Mouse (Mus musculus): ENCODE results near the gene Gpc6. TPM values are rescaled to one million over a fixed set of nuclear protein-coding genes. Genes with fewer than 3 reads are reported as not detected.
A peak's percentile ranks its signal among the peaks of the same experiment; 100 is the strongest.

Gene Gpc6
- polyA plus RNA-seq, 1 experiment from 2014 or later, result 42.5 TPM

DNA sequence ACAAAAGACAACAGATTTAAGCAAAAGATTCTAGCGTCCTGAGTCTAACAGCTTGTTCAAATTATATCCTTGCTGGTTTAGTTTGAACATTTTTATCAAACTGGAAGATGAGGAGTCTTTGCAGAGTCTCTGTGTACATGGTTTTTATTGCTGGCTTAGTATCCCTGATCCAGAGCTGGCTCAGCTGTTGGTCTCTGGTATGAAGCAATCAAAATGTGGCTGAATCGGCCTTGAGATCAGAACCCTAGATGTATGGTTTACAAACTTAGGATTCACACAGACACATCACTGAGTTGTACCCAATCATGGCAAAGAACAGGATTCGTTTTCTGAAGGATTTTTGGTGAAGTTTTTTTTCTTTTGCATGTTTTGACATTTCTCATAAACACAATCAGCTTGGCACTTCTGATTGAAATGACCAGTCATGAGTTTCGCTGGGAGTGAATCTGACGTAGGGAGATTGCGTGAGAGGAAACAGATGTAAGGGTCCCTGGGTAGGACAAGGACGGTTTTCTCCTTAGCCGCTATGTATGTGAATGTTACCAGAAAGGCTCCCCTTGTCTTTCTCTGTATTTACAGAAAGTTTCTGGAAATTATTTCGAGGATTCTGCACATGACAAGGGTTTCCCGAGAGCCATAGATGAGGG, 987.6 kb downstream of the Gpc6 start:
- DNase-seq (ENCODE audit: low spot score) (peak; percentile 40), ATAC-seq (ENCODE audit: low read depth) (no peak)
- Histone ChIP-seq H3K36me3 (ENCODE audit: control insufficient read depth, insufficient read depth, low read length) (no peaks in the 10 kb centered on the region), H3K9me3 (ENCODE audit: control insufficient read depth, low read length) (no peaks in the 10 kb centered on the region), H3K27ac (replicated peaks; ENCODE audit: low read depth, low read length) (no peak overlapping the region), H3K4me2 (ENCODE audit: low read depth, low read length) (no peak overlapping the region), H3K9ac (ENCODE audit: low read depth, low read length) (no peak overlapping the region), H3K27me3 (replicated peaks; ENCODE audit: control insufficient read depth, insufficient read depth, low read length) (no peaks in the 10 kb centered on the region), H3K4me1 (ENCODE audit: control insufficient read depth, insufficient read depth, low read length) (peaks cover 10% of the 10 kb centered on the region; the same call in 1 of the 2 replicates), H3K4me3 (ENCODE audit: low read depth, low read length) (no peak overlapping the region)
- WGBS, result 65% methylated on average over 10 of the region's 10 CpGs

- Histone ChIP-seq H3K9me3 (ENCODE audit: control insufficient read depth, low read length) (no peaks in the 10 kb centered on the region), H3K27me3 (replicated peaks; ENCODE audit: control insufficient read depth, insufficient read depth, low read length) (no peaks in the 10 kb centered on the region), H3K4me1 (ENCODE audit: control insufficient read depth, insufficient read depth, low read length) (peaks cover 12% of the 10 kb centered on the region; the same call in 1 of the 2 replicates), H3K9ac (ENCODE audit: low read depth, low read length) (no peak overlapping the region), H3K36me3 (ENCODE audit: control insufficient read depth, insufficient read depth, low read length) (no peaks in the 10 kb centered on the region), H3K4me3 (ENCODE audit: low read depth, low read length) (no peak overlapping the region), H3K27ac (replicated peaks; ENCODE audit: low read depth, low read length) (no peak overlapping the region), H3K4me2 (ENCODE audit: low read depth, low read length) (no peak overlapping the region)
- DNase-seq (ENCODE audit: low spot score) (peak; percentile 61), ATAC-seq (ENCODE audit: low read depth) (peak; percentile 46; the same call in 1 of the 2 replicates)
- WGBS, result 41% methylated on average over 8 of the region's 8 CpGs
These were observed 991.5 kb downstream of the Gpc6 start for GRCm38 (mm10) chr14:117916577-117916976.

- Histone ChIP-seq H3K9me3 (ENCODE audit: control insufficient read depth, low read length) (no peaks in the 10 kb centered on the region), H3K27me3 (replicated peaks; ENCODE audit: control insufficient read depth, insufficient read depth, low read length) (no peaks in the 10 kb centered on the region), H3K4me3 (ENCODE audit: low read depth, low read length) (no peak overlapping the region), H3K36me3 (ENCODE audit: control insufficient read depth, insufficient read depth, low read length) (no peaks in the 10 kb centered on the region), H3K9ac (ENCODE audit: low read depth, low read length) (no peak overlapping the region), H3K4me2 (ENCODE audit: low read depth, low read length) (no peak overlapping the region), H3K4me1 (ENCODE audit: control insufficient read depth, insufficient read depth, low read length) (peaks cover 8% of the 10 kb centered on the region; the same call in 1 of the 2 replicates), H3K27ac (replicated peaks; ENCODE audit: low read depth, low read length) (no peak overlapping the region)
- 92% methylated on average over 10 of the region's 10 CpGs for WGBS
- no peak for DNase-seq (ENCODE audit: low spot score)
- ATAC-seq (ENCODE audit: low read depth), result no peak
These were observed 993.6 kb downstream of the Gpc6 start for GRCm38 (mm10) chr14:117918724-117919123.

DNA sequence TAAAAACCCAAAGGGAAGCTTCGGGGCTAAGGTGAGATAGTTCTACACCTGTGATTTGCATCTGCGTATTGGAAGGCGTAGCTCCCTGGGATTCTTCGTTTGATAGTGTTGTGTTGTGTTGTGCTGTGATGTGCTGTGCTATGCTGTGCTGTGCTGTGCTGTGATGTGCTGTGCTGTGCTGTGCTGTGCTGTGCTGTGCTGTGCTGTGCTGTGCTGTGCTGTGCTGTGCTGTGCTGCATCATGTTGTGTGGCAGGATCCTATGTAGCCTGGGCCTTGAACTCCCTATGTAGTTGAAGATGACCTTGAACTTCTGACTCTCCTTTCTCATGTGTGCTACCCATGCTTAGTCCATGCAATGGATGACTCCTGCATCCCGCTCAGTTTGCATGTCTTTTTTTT, 994.5 kb downstream of the Gpc6 start:
- no peak overlapping the region for H3K9ac ChIP-seq (ENCODE audit: low read depth, low read length)
- ATAC-seq (ENCODE audit: low read depth) (no peak), DNase-seq (ENCODE audit: low spot score) (no peak)
- WGBS, result 94% methylated on average over 5 of the region's 5 CpGs
- H3K4me1 ChIP-seq (ENCODE audit: control insufficient read depth, insufficient read depth, low read length), result peaks cover 6% of the 10 kb centered on the region; the same call in 1 of the 2 replicates
- no peak overlapping the region for H3K4me3 ChIP-seq (ENCODE audit: low read depth, low read length)
- no peak overlapping the region for H3K4me2 ChIP-seq (ENCODE audit: low read depth, low read length)
- H3K27me3 ChIP-seq (replicated peaks; ENCODE audit: control insufficient read depth, insufficient read depth, low read length), result no peaks in the 10 kb centered on the region
- no peaks in the 10 kb centered on the region for H3K36me3 ChIP-seq (ENCODE audit: control insufficient read depth, insufficient read depth, low read length)
- no peaks in the 10 kb centered on the region for H3K9me3 ChIP-seq (ENCODE audit: control insufficient read depth, low read length)
- H3K27ac ChIP-seq (replicated peaks; ENCODE audit: low read depth, low read length), result no peak overlapping the region

DNA sequence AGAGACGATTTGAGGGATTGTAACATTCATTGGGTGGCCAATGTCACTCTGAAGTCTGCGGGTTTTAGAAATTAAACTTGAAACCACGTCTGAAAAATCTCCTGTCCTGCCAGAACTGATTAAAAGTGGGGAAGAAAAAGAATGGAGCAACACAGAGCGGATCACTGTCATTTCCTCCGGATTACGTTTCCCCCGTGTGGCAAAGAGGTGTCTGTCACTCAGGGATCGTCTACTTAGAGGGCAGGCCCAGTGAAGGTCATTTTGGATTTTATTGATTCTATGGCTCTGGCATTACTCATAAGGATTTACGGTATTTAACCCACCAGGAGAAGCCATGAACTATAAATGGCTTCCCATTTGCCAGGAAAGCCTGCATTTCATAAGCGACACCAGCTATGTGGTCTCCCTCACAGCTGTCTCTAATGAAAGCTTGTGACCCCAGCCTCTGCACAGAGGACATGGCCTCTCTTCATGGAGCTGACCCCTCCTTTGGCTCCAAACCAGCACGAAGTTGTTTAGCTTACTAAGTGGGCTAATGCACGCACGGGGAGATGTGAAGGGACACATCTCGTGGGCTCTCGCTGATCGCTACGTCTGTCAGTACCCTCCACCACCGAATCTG, 996.4 kb downstream of the Gpc6 start:
- H3K4me3 ChIP-seq (ENCODE audit: low read depth, low read length), result peak overlapping the region; percentile 2; the same call in 1 of the 2 replicates
- H3K4me1 ChIP-seq (ENCODE audit: control insufficient read depth, insufficient read depth, low read length), result peaks cover 6% of the 10 kb centered on the region; the same call in 1 of the 2 replicates
- peak overlapping the region; percentile 36 for H3K4me2 ChIP-seq (ENCODE audit: low read depth, low read length)
- H3K9ac ChIP-seq (ENCODE audit: low read depth, low read length), result no peak overlapping the region
- no peaks in the 10 kb centered on the region for H3K27me3 ChIP-seq (replicated peaks; ENCODE audit: control insufficient read depth, insufficient read depth, low read length)
- H3K27ac ChIP-seq (replicated peaks; ENCODE audit: low read depth, low read length), result no peak overlapping the region
- H3K9me3 ChIP-seq (ENCODE audit: control insufficient read depth, low read length), result no peaks in the 10 kb centered on the region
- ATAC-seq (ENCODE audit: low read depth) (no peak), DNase-seq (ENCODE audit: low spot score) (no peak)
- 36% methylated on average over 18 of the region's 18 CpGs for WGBS
- H3K36me3 ChIP-seq (ENCODE audit: control insufficient read depth, insufficient read depth, low read length), result no peaks in the 10 kb centered on the region

DNA sequence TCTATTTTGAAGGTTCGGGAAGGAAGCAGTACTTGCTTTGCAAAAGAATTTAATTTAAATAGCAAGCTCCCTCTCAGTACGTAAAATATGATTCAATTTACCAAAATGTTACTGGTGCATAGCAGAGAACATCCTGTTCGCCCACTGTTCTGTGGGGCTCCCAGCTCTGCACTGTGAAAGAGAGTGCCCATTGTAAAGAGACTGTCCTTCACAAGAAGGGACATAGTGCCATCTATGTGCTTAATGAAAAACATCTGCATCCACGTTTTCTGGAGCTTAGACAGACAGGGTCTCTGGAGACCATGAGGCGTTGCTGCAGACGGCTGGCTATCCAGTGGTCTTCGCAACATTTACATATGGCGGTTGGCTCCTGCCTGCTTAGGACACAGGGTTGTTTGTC, 998.6 kb downstream of the Gpc6 start:
- WGBS, result 53% methylated on average over 8 of the region's 8 CpGs
- H3K27ac ChIP-seq (replicated peaks; ENCODE audit: low read depth, low read length), result no peak overlapping the region
- H3K4me1 ChIP-seq (ENCODE audit: control insufficient read depth, insufficient read depth, low read length), result peaks cover 6% of the 10 kb centered on the region; the same call in 1 of the 2 replicates
- H3K9me3 ChIP-seq (ENCODE audit: control insufficient read depth, low read length), result no peaks in the 10 kb centered on the region
- no peak overlapping the region for H3K4me3 ChIP-seq (ENCODE audit: low read depth, low read length)
- no peak overlapping the region for H3K9ac ChIP-seq (ENCODE audit: low read depth, low read length)
- no peaks in the 10 kb centered on the region for H3K36me3 ChIP-seq (ENCODE audit: control insufficient read depth, insufficient read depth, low read length)
- H3K4me2 ChIP-seq (ENCODE audit: low read depth, low read length), result no peak overlapping the region
- no peaks in the 10 kb centered on the region for H3K27me3 ChIP-seq (replicated peaks; ENCODE audit: control insufficient read depth, insufficient read depth, low read length)
- no peak for ATAC-seq (ENCODE audit: low read depth)
- peak; percentile 37 for DNase-seq (ENCODE audit: low spot score)

- H3K4me2 ChIP-seq (ENCODE audit: low read depth, low read length), result peak overlapping the region; percentile 18
- H3K4me3 ChIP-seq (ENCODE audit: low read depth, low read length), result no peak overlapping the region
- ATAC-seq (ENCODE audit: low read depth) (peak; percentile 80), DNase-seq (ENCODE audit: low spot score) (peak; percentile 82)
- H3K9me3 ChIP-seq (ENCODE audit: control insufficient read depth, low read length), result no peaks in the 10 kb centered on the region
- peaks cover 19% of the 10 kb centered on the region for H3K4me1 ChIP-seq (ENCODE audit: control insufficient read depth, insufficient read depth, low read length)
- H3K9ac ChIP-seq (ENCODE audit: low read depth, low read length), result no peak overlapping the region
- H3K27me3 ChIP-seq (replicated peaks; ENCODE audit: control insufficient read depth, insufficient read depth, low read length), result no peaks in the 10 kb centered on the region
- H3K27ac ChIP-seq (replicated peaks; ENCODE audit: low read depth, low read length), result peak overlapping the region; percentile 73
- WGBS, result 9% methylated on average over 13 of the region's 13 CpGs
- H3K36me3 ChIP-seq (ENCODE audit: control insufficient read depth, insufficient read depth, low read length), result no peaks in the 10 kb centered on the region
These were observed 1005.2 kb downstream of the Gpc6 start for GRCm38 (mm10) chr14:117930105-117930847.

- H3K9ac ChIP-seq (ENCODE audit: low read depth, low read length), result peak overlapping the region; percentile 0; the same call in 1 of the 2 replicates
- ATAC-seq (ENCODE audit: low read depth), result peak; percentile 50
These were observed 1006.0 kb downstream of the Gpc6 start for GRCm38 (mm10) chr14:117930848-117931816.

More at GRCm38 (mm10) chr14:117930848-117931816, 1006.0 kb downstream of the Gpc6 start:
- H3K27me3 ChIP-seq (replicated peaks; ENCODE audit: control insufficient read depth, insufficient read depth, low read length), result no peaks in the 10 kb centered on the region
- peak overlapping the region; percentile 18 for H3K4me2 ChIP-seq (ENCODE audit: low read depth, low read length)
- DNase-seq (ENCODE audit: low spot score), result peak; percentile 40
- H3K36me3 ChIP-seq (ENCODE audit: control insufficient read depth, insufficient read depth, low read length), result no peaks in the 10 kb centered on the region
- no peaks in the 10 kb centered on the region for H3K9me3 ChIP-seq (ENCODE audit: control insufficient read depth, low read length)
- WGBS, result 55% methylated on average over 15 of the region's 16 CpGs
- H3K4me3 ChIP-seq (ENCODE audit: low read depth, low read length), result no peak overlapping the region
- peak overlapping the region; percentile 73 for H3K27ac ChIP-seq (replicated peaks; ENCODE audit: low read depth, low read length)
- H3K4me1 ChIP-seq (ENCODE audit: control insufficient read depth, insufficient read depth, low read length), result peaks cover 19% of the 10 kb centered on the region

All from embryonic facial prominence, embryonic 14.5 days (tissue).